Mouse (Mus musculus) spleen, adult 2 months (tissue): ENCODE measurements around the gene Rpl11.

Experiments
- CTCF ChIP-seq: fragments of 200-500 bp; IDR thresholded peaks from 2 replicates; pipeline ENCODE4 v1.5.1; 2011; ENCODE audit warnings: mild to moderate bottlenecking, inconsistent platforms; ENCODE audit not compliant: insufficient read depth, insufficient read length, insufficient replicate concordance; ENCODE audit errors: extremely low read depth
- POLR2A ChIP-seq: fragments of 200-500 bp; IDR thresholded peaks from 2 replicates; pipeline ENCODE4 v1.6.1; 2011; ENCODE audit warnings: low read depth, low read length, inconsistent platforms

DNA sequence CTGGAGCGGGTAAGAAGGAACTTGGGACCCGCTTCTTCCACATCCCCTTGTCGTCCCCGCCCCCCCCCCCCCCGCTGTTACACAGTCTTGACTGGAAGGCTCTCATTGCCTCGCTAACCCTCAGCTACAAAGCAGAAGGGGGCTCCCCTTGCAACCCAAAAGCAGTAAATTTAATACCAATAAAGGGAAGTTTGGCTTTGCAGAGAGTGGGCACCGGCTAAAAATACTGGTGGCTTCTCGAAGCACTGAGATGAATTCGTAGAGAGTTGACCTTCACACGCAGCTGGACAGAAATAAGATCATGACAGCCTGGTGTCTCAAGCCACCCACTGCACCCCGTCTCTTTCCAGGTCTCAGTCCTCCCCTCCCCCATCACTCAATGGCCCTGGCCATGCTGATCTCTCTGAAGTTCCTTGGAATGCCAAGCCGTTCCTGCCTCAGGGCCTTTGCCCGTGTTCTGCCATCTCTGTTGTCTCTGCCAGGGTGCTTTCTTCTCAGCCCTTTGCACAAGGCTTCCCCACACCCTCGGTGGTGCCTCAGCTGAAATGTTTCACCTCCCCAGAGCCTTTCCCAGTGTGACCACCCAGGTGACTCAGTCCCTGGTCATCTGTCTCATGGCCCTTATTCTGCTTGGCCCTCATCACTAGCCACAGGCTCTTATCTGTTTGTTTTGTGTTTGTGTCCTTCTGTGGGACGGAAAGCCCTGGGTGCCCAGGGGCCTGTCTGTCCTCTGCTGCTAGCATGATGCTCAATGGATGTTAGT lies 23.7 kb upstream of the Rpl11 start:
- no peak for TF ChIP-seq CTCF
- no peak for TF ChIP-seq POLR2A
